15 mouse cellular contexts compared by ENCODE assay signal in the genomic region with DNA sequence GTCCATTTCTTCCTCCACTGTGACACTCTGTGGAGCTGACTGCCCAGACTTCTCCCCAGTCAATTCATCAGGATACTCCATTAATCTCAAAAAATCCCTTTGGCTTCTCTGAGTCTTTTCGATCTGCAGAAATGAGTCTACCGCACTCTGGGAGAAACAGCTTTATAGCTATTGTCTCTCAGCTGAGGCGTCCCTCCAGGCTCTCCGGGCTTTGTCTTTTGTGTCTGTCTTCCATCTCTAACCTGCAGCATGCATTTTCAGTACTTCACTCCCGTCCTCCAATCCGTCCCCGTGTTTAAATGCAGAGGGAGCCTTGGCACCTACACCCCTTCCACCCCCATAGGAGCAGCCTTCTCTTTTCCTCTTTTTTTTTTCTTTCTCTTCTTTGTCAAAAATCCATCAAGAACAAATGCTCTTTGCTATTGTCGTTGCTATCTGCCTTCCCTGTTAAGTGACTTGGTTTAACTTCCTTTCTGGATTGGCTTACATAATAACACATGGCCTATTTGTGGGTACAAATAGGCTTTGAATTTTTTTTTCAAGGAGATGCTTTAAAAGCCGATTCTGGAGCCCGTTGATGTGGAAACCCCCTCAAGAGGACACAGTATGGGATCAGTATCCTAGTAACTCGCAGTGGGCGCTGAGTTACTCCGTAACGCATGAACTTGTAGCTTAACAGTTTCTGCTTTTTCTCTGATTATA.
A peak's percentile ranks its signal among the peaks of the same experiment; 100 is the strongest.
DNase-seq lines count a peak whose midpoint lies in the region; ATAC-seq lines count a peak whose summit lies in the region.
"Had no signal": no experiment of that assay in that cellular context is flagged by ENCODE, and none has a peak within 500 bp of the region (broad histone marks: within the 10 kb centered on the region; RNA-seq: fewer than 3 reads in every experiment).

No protein-coding gene starts in this region.

- H3K27me3 ChIP-seq in hindbrain, embryonic 15.5 days, result no peaks in the 10 kb centered on the region
- H3K27me3 ChIP-seq in hindbrain, embryonic 10.5 days (ENCODE audit: insufficient read depth, poor library complexity, severe bottlenecking), result no peaks in the 10 kb centered on the region
- no peaks in the 10 kb centered on the region for H3K27me3 ChIP-seq in midbrain, embryonic 15.5 days (replicated peaks)
- H3K27me3 ChIP-seq: liver, embryonic 12.5 days; Patski had no signal

- DNase-seq in hindbrain, embryonic 10.5 days (ENCODE audit: low spot score), result no peak
- DNase-seq in right cerebral cortex, adult 2 months (ENCODE audit: low spot score in 2 of 2), result peak; percentile 38 to 45
- DNase-seq in right cerebral cortex, postnatal 4 days, result no peak
- no peak for DNase-seq in lung, postnatal 25 days (ENCODE audit: low spot score)
- no peak for DNase-seq in adrenal gland, adult 8-10 months
- DNase-seq: cerebellum, adult 9-11 months; gastrocnemius, adult 2 months; heart, adult 2 months; kidney, adult 2 months; left cerebral cortex, postnatal 4 days; thymus, adult 2 months had no signal

- no peak overlapping the region for H3K9ac ChIP-seq in hindbrain, embryonic 15.5 days
- H3K9ac ChIP-seq in midbrain, embryonic 15.5 days, result no peak overlapping the region
- H3K9ac ChIP-seq: liver, embryonic 12.5 days had no signal

- H3K4me3 ChIP-seq in hindbrain, embryonic 15.5 days, result no peak overlapping the region
- H3K4me3 ChIP-seq in hindbrain, embryonic 10.5 days, result no peak overlapping the region
- no peak overlapping the region for H3K4me3 ChIP-seq in midbrain, embryonic 15.5 days
- H3K4me3 ChIP-seq: gastrocnemius, adult 2 months; heart, adult 2 months; liver, embryonic 12.5 days had no signal

- ATAC-seq in hindbrain, embryonic 15.5 days (ENCODE audit: low FRiP score, low read depth), result no peak
- ATAC-seq in midbrain, embryonic 15.5 days (replicated peaks), result 0 out of 2 replicates have a peak, but pooled peaks have one; percentile 20
- ATAC-seq: liver, embryonic 12.5 days had no signal

- H3K4me2 ChIP-seq in hindbrain, embryonic 15.5 days, result peak overlapping the region; percentile 26
- H3K4me2 ChIP-seq in midbrain, embryonic 15.5 days, result peak overlapping the region; percentile 25
- H3K4me2 ChIP-seq: liver, embryonic 12.5 days had no signal

- no peaks in the 10 kb centered on the region for H3K9me3 ChIP-seq in hindbrain, embryonic 15.5 days
- H3K9me3 ChIP-seq in hindbrain, embryonic 10.5 days, result peaks cover 3% of the 10 kb centered on the region; the same call in 1 of the 2 replicates
- no peaks in the 10 kb centered on the region for H3K9me3 ChIP-seq in midbrain, embryonic 15.5 days
- H3K9me3 ChIP-seq: liver, embryonic 12.5 days had no signal

- no peaks in the 10 kb centered on the region for H3K36me3 ChIP-seq in hindbrain, embryonic 15.5 days
- no peaks in the 10 kb centered on the region for H3K36me3 ChIP-seq in hindbrain, embryonic 10.5 days
- H3K36me3 ChIP-seq in midbrain, embryonic 15.5 days (replicated peaks), result no peaks in the 10 kb centered on the region
- H3K36me3 ChIP-seq: liver, embryonic 12.5 days had no signal

- WGBS in hindbrain, embryonic 15.5 days, result 41% methylated on average over 14 of the region's 14 CpGs
- WGBS in hindbrain, embryonic 10.5 days, result 75% methylated on average over 14 of the region's 14 CpGs
- 33% methylated on average over 14 of the region's 14 CpGs for WGBS in midbrain, embryonic 15.5 days

- peak overlapping the region; percentile 56 for H3K27ac ChIP-seq in hindbrain, embryonic 15.5 days (replicated peaks)
- no peak overlapping the region for H3K27ac ChIP-seq in hindbrain, embryonic 10.5 days
- peak overlapping the region; percentile 65 for H3K27ac ChIP-seq in midbrain, embryonic 15.5 days
- H3K27ac ChIP-seq: gastrocnemius, adult 2 months; heart, adult 2 months; liver, embryonic 12.5 days had no signal

- H3K4me1 ChIP-seq in hindbrain, embryonic 15.5 days (replicated peaks), result peaks cover 15% of the 10 kb centered on the region
- peaks cover 7% of the 10 kb centered on the region for H3K4me1 ChIP-seq in hindbrain, embryonic 10.5 days (replicated peaks)
- peaks cover 22% of the 10 kb centered on the region for H3K4me1 ChIP-seq in midbrain, embryonic 15.5 days
- H3K4me1 ChIP-seq: liver, embryonic 12.5 days had no signal

Comparison
In these comparisons a context has a peak if more than half of its experiments do, and no peak if none do; other contexts are left out.
1. DNase-seq: peak in right cerebral cortex, adult 2 months (2 of 2); none in hindbrain, embryonic 10.5 days (single experiment), right cerebral cortex, postnatal 4 days (single experiment), lung, postnatal 25 days (single experiment) and adrenal gland, adult 8-10 months (single experiment).